Mouse (Mus musculus): Measurements from ENCODE around the gene Ngrn. TPM values are rescaled to one million over a fixed set of nuclear protein-coding genes. Genes with fewer than 3 reads are reported as not detected.
A peak's percentile ranks its signal among the peaks of the same experiment; 100 is the strongest.

Gene Ngrn
- polyA plus RNA-seq (2012; fragmentation: generic; extraction: Trizol): 31.1 TPM
- long read RNA-seq, experiment 1, transcript Ngrn-201 (3 exons, 1,317 nt): major isoform, 23 of 26 reads
- long read RNA-seq, experiment 1, partial matches to known transcripts: 0 of 26 reads
- long read RNA-seq, experiment 1, other reads (novel, unspliced or antisense): 1 of 26 reads
- long read RNA-seq, experiment 2, transcript Ngrn-202 (2 exons, 1,709 nt): minor isoform, 5 of 35 reads
- long read RNA-seq, experiment 2, transcript Ngrn-201 (3 exons, 1,317 nt): major isoform, 30 of 35 reads
- long read RNA-seq, experiment 2, partial matches to known transcripts: 0 of 35 reads
- long read RNA-seq, experiment 2, other reads (novel, unspliced or antisense): 0 of 35 reads

DNA sequence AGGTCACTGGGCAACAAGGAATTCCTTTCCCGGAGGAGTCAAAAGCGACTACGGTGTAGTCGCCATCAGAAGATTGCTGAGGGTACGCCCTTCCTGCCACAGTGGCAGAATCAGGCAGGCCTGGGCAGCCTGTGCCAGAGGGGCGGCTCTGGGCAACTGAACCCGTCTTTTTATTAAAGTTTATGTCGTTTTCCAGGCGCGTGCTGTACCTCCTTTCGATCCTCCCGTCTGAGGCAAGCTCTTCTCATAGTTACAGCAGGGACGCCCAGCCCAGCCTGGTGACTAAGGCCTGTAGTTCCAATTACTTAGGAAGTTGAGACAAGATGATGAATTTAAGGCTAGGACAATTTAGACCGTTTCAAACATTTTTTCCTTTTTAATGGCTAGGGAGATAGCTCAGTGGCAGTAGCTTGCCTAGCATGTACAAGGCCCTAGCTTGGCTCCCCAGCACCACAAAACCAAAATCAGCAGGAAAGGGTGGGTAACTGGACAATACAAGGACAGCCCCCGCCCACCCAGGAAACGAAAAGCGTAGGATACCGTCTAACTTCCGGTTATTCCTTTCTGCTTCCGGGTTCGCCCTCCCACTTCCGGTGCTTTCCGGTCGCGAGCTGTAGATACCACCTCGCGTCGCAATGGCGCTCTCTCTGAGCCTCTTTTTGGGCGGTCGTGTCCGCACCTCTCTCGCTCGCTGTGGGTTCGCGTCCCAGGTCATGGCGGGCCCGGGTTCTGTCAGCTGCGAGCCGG is at the start of gene Ngrn:
TSS of gene Ngrn (plus strand) at position 591 of the 747 bp plus-strand sequence.
- H3K4me3 ChIP-seq (ENCODE audit: insufficient read depth, poor library complexity, severe bottlenecking): peak within 1 kb of the TSS; percentile 69
- no peaks in the 10 kb centered on the region for H3K27me3 ChIP-seq (ENCODE audit: control insufficient read depth, insufficient read depth, insufficient read length)
- peaks cover 18% of the 10 kb centered on the region for H3K36me3 ChIP-seq (ENCODE audit: control insufficient read depth, insufficient read depth)
- peak within 1 kb of the TSS; percentile 92 for H3ac ChIP-seq (ENCODE audit: control insufficient read depth, insufficient read length, low read depth)
- peaks cover 16% of the 10 kb centered on the region for H3K79me3 ChIP-seq (ENCODE audit: low read depth)
- no peak for TF ChIP-seq MYOD1 (IDR thresholded peaks at IDR 0.05; ENCODE audit: control insufficient read depth, insufficient read length, low read depth)
- no peak for TF ChIP-seq MAX (IDR thresholded peaks at IDR 0.05)
- no peak for TF ChIP-seq MYOG (IDR thresholded peaks at IDR 0.05; ENCODE audit: control insufficient read depth, extremely low read depth, insufficient read length)
- TF ChIP-seq USF1 (IDR thresholded peaks at IDR 0.05; ENCODE audit: low read depth): no peak
- no peak for TF ChIP-seq CEBPB (IDR thresholded peaks at IDR 0.05; ENCODE audit: low read depth)
- no peak for TF ChIP-seq CTCF (IDR thresholded peaks at IDR 0.05; ENCODE audit: control insufficient read depth, insufficient read depth, insufficient read length)
- no peak for TF ChIP-seq FOSL1 (IDR thresholded peaks at IDR 0.05; ENCODE audit: insufficient read depth, low read length, poor library complexity, severe bottlenecking)
- peaks cover 34% of the 10 kb centered on the region for H3K79me2 ChIP-seq (ENCODE audit: control insufficient read depth, insufficient read depth)

DNA sequence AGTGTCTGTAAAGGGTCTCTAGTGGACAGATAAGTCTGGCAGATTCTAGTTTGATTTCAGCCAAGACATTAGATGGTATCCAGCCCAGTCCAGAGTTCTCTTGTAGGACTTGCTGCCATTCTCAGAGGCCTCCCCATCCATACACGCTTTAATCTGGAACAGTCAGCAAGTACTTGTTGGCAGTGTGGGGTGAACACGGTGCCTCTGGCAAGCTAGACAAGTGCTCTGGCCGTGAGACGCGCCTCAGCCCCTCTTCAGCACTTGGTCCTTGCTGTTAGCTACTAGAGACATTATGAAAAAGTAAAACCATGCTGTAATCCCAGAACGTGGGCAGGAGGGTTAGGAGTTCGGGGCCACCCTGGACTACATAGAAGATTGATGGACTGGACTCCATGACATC is 47.4 kb upstream of the Ngrn start:
- Histone ChIP-seq H3K79me2 (ENCODE audit: control insufficient read depth, insufficient read depth) (peaks cover 49% of the 10 kb centered on the region), H3K27me3 (ENCODE audit: control insufficient read depth, insufficient read depth, insufficient read length) (no peaks in the 10 kb centered on the region), H3K36me3 (ENCODE audit: control insufficient read depth, insufficient read depth) (peaks cover 35% of the 10 kb centered on the region), H3K79me3 (ENCODE audit: low read depth) (peaks cover 37% of the 10 kb centered on the region), H3ac (ENCODE audit: control insufficient read depth, insufficient read length, low read depth) (no peak overlapping the region), H3K4me3 (ENCODE audit: insufficient read depth, poor library complexity, severe bottlenecking) (no peak overlapping the region)
- TF ChIP-seq CTCF (IDR thresholded peaks at IDR 0.05; ENCODE audit: control insufficient read depth, insufficient read depth, insufficient read length): no peak
- TF ChIP-seq MAX (IDR thresholded peaks at IDR 0.05): no peak
- no peak for TF ChIP-seq USF1 (IDR thresholded peaks at IDR 0.05; ENCODE audit: low read depth)
- no peak for TF ChIP-seq MYOD1 (IDR thresholded peaks at IDR 0.05; ENCODE audit: control insufficient read depth, insufficient read length, low read depth)
- no peak for TF ChIP-seq CEBPB (IDR thresholded peaks at IDR 0.05; ENCODE audit: low read depth)
- TF ChIP-seq MYOG (IDR thresholded peaks at IDR 0.05; ENCODE audit: control insufficient read depth, extremely low read depth, insufficient read length): no peak
- no peak for TF ChIP-seq FOSL1 (IDR thresholded peaks at IDR 0.05; ENCODE audit: insufficient read depth, low read length, poor library complexity, severe bottlenecking)

DNA sequence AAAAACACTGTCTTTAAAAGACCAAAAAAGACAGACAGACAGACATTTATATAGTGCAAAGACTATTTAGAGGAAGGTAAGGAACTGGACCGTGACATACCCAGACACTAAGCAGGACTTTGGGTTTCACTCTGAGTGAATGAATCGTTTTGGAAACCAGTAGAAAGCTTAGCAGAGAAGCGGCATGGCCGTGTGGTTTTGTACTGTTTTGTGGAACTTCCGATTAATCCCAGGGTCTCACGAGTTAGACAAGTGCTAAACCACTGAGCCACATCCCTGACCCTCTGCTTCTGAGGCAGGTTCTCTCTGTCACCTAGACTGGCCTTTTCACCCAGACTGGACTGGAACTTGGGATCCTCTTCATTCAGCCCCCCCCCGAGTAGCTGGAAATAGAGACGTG is 46.6 kb upstream of the Ngrn start:
- TF ChIP-seq CTCF (IDR thresholded peaks at IDR 0.05; ENCODE audit: control insufficient read depth, insufficient read depth, insufficient read length) (no peak), FOSL1 (IDR thresholded peaks at IDR 0.05; ENCODE audit: insufficient read depth, low read length, poor library complexity, severe bottlenecking) (no peak), CEBPB (IDR thresholded peaks at IDR 0.05; ENCODE audit: low read depth) (no peak), USF1 (IDR thresholded peaks at IDR 0.05; ENCODE audit: low read depth) (no peak), MAX (IDR thresholded peaks at IDR 0.05) (no peak), MYOD1 (IDR thresholded peaks at IDR 0.05; ENCODE audit: control insufficient read depth, insufficient read length, low read depth) (no peak), MYOG (IDR thresholded peaks at IDR 0.05; ENCODE audit: control insufficient read depth, extremely low read depth, insufficient read length) (no peak)
- peaks cover 29% of the 10 kb centered on the region for H3K79me3 ChIP-seq (ENCODE audit: low read depth)
- no peak overlapping the region for H3ac ChIP-seq (ENCODE audit: control insufficient read depth, insufficient read length, low read depth)
- H3K4me3 ChIP-seq (ENCODE audit: insufficient read depth, poor library complexity, severe bottlenecking): no peak overlapping the region
- H3K36me3 ChIP-seq (ENCODE audit: control insufficient read depth, insufficient read depth): peaks cover 43% of the 10 kb centered on the region
- H3K79me2 ChIP-seq (ENCODE audit: control insufficient read depth, insufficient read depth): peaks cover 41% of the 10 kb centered on the region
- H3K27me3 ChIP-seq (ENCODE audit: control insufficient read depth, insufficient read depth, insufficient read length): no peaks in the 10 kb centered on the region

DNA sequence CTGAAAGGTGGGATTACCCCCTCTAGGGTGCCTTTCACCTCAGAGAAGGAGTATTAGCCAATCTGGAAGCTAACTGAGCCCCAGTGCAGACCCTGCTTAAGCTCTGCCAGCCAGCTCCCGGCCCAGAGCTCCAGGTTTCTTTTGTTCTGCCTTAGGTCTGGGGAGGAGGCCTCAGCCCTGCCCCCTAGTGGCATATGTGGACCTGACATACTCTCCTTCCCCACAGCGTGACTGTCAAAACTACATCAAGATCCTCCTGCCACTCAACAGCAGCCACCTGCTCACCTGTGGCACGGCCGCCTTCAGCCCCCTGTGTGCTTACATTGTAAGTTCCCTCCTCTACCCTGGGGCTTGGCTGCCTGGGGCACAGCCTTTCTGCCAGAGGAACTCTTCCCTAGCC is 45.6 kb upstream of the Ngrn start:
- H3K36me3 ChIP-seq (ENCODE audit: control insufficient read depth, insufficient read depth): peaks cover 51% of the 10 kb centered on the region
- H3ac ChIP-seq (ENCODE audit: control insufficient read depth, insufficient read length, low read depth): peak overlapping the region; percentile 32
- H3K4me3 ChIP-seq (ENCODE audit: insufficient read depth, poor library complexity, severe bottlenecking): no peak overlapping the region
- H3K79me3 ChIP-seq (ENCODE audit: low read depth): peaks cover 19% of the 10 kb centered on the region
- TF ChIP-seq CTCF (IDR thresholded peaks at IDR 0.05; ENCODE audit: control insufficient read depth, insufficient read depth, insufficient read length) (peak; percentile 75), USF1 (IDR thresholded peaks at IDR 0.05; ENCODE audit: low read depth) (no peak)
- no peaks in the 10 kb centered on the region for H3K27me3 ChIP-seq (ENCODE audit: control insufficient read depth, insufficient read depth, insufficient read length)
- H3K79me2 ChIP-seq (ENCODE audit: control insufficient read depth, insufficient read depth): peaks cover 31% of the 10 kb centered on the region

DNA sequence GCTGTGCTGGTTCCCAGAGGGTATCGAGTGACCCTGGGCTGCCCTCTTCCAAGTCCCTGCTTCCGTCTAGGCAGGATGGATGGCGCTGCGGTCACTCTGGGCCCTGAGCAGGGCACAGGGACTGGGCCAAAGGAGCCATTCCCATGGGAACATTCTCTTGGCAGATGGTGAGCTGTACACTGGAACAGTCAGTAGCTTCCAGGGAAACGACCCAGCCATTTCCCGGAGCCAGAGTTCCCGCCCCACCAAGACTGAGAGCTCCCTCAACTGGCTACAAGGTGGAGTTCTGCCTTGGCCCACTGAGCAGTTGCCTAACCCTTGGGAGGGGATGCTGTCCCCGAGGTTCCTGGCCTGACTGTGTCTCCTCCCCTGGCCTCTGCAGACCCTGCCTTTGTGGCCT is 44.4 kb upstream of the Ngrn start:
- TF ChIP-seq CEBPB (IDR thresholded peaks at IDR 0.05; ENCODE audit: low read depth): no peak
- peaks cover 20% of the 10 kb centered on the region for H3K79me2 ChIP-seq (ENCODE audit: control insufficient read depth, insufficient read depth)
- no peak overlapping the region for H3ac ChIP-seq (ENCODE audit: control insufficient read depth, insufficient read length, low read depth)
- no peaks in the 10 kb centered on the region for H3K27me3 ChIP-seq (ENCODE audit: control insufficient read depth, insufficient read depth, insufficient read length)
- no peak overlapping the region for H3K4me3 ChIP-seq (ENCODE audit: insufficient read depth, poor library complexity, severe bottlenecking)
- peaks cover 9% of the 10 kb centered on the region for H3K79me3 ChIP-seq (ENCODE audit: low read depth)
- peaks cover 61% of the 10 kb centered on the region for H3K36me3 ChIP-seq (ENCODE audit: control insufficient read depth, insufficient read depth)

DNA sequence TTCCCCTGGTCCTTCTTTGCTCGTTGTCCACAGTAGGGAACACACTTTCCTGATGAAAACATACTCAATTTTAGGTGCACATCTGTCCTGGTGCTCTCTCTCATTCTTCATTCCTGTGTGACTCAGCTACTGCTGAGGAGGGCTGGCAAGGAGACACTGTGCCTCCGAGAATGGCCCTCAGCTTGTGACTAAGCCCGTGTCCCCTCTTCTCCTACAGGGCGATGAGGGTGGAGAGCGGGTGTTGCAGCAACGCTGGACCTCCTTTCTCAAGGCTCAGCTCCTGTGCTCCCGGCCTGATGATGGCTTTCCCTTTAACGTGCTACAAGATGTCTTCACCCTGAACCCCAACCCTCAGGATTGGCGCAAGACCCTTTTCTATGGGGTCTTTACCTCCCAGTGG is 42.3 kb upstream of the Ngrn start:
- no peak overlapping the region for H3ac ChIP-seq (ENCODE audit: control insufficient read depth, insufficient read length, low read depth)
- no peaks in the 10 kb centered on the region for H3K27me3 ChIP-seq (ENCODE audit: control insufficient read depth, insufficient read depth, insufficient read length)
- peaks cover 1% of the 10 kb centered on the region for H3K79me3 ChIP-seq (ENCODE audit: low read depth)
- TF ChIP-seq MAX (IDR thresholded peaks at IDR 0.05): no peak
- TF ChIP-seq USF1 (IDR thresholded peaks at IDR 0.05; ENCODE audit: low read depth): no peak
- TF ChIP-seq CEBPB (IDR thresholded peaks at IDR 0.05; ENCODE audit: low read depth): no peak
- no peak for TF ChIP-seq MYOD1 (IDR thresholded peaks at IDR 0.05; ENCODE audit: control insufficient read depth, insufficient read length, low read depth)
- no peak for TF ChIP-seq MYOG (IDR thresholded peaks at IDR 0.05; ENCODE audit: control insufficient read depth, extremely low read depth, insufficient read length)
- TF ChIP-seq FOSL1 (IDR thresholded peaks at IDR 0.05; ENCODE audit: insufficient read depth, low read length, poor library complexity, severe bottlenecking): no peak
- TF ChIP-seq CTCF (IDR thresholded peaks at IDR 0.05; ENCODE audit: control insufficient read depth, insufficient read depth, insufficient read length): no peak
- peaks cover 73% of the 10 kb centered on the region for H3K36me3 ChIP-seq (ENCODE audit: control insufficient read depth, insufficient read depth)
- no peak overlapping the region for H3K4me3 ChIP-seq (ENCODE audit: insufficient read depth, poor library complexity, severe bottlenecking)
- peaks cover 6% of the 10 kb centered on the region for H3K79me2 ChIP-seq (ENCODE audit: control insufficient read depth, insufficient read depth)

Measured in C2C12 (cell line).